Mouse (Mus musculus): ENCODE data around the gene Fitm2. TPM values are rescaled to one million over a fixed set of nuclear protein-coding genes. Genes with fewer than 3 reads are reported as not detected.
A peak's percentile ranks its signal among the peaks of the same experiment; 100 is the strongest.

The Fitm2 gene
- 10 to 100 TPM; 15.3 TPM for total RNA-seq (2021)

DNA sequence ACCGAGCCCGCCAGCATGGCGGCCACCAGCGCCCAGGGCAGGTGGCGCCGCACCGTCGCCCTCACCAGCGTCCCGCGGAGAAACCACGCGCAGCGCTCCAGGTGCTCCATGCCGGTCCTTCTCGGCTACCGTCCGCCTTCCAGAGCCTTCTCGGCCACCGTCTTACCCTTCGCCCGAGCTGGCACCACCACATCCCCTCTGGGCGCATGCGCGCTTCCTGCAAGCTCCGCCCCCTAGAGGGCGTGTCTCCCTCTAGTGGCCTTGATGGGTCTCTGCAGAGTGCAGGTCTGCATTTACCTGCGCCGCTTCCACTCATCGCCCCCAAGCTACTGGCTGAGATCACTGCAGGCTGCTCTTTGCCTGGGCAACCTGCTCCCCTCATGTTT lies at the start of gene Fitm2:
Gene Fitm2 (minus strand): TSS at position 164 of the 386 bp plus-strand sequence.
- intact Hi-C loops (cut with DNase I), result no loop called here

DNA sequence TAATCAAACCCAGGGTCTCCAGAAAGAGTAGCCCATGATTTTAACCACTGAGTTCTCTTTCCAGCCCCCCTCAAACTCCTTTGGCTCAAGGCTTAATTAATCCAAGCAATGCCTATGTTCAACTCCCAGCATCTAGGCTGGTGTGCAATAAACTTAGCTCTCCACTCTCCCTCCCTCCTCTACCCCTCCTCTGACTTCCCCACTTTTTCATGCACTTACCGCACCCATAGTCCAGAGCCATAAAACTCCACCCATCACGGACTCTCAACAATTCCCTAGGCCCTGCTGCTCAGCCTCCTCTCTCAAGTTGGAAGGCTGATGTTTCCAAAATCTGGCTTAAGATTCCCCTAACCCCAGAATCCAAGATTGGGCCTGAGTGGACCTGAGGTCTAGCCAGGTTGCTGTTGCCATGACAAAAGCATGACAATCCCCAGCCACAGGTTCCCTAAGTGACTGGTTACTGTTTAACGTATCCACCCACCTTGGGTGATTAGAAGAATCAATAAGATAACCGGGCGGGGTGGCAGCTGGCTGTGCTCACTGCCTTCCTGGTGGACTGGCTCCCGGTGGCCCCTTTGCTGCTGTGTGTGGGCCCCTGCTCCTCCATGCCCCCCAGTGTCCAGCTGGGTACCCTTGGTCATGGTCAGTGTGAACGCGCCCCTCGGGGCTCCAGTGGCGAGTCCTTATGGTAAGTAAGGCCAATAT lies 34.0 kb upstream of the Fitm2 start, which contains the start of gene Hnf4a:
Gene Hnf4a (plus strand): TSS at position 509 of the 705 bp plus-strand sequence.
- no peak for DNase-seq
- intact Hi-C loops (cut with DNase I), result no loop called here

More for the DNA sequence above, at the start of gene Fitm2:
- DNase-seq, result peak; percentile 96

DNA sequence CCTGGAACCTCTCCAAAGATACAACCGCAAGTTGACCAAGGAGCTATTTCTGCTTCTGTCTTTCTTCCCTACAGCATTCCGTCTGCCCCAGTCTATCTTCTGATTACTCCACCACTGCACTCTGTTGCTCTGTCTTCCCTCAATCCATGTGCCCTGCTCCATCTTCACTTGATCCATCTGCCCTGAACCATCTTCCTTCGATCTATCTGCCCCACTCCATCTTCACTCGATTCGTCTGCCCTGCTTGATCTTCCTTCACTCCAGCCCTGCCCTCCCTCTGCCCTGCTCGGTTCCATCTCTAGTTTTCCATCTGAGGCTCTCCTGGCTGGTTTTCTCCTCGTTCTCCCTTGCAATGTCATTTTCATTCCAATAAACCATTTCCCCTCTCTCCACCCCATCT lies 30.8 kb upstream of the Fitm2 start:
- intact Hi-C loops (cut with DNase I), result no loop called here
- DNase-seq, result no peak

DNA sequence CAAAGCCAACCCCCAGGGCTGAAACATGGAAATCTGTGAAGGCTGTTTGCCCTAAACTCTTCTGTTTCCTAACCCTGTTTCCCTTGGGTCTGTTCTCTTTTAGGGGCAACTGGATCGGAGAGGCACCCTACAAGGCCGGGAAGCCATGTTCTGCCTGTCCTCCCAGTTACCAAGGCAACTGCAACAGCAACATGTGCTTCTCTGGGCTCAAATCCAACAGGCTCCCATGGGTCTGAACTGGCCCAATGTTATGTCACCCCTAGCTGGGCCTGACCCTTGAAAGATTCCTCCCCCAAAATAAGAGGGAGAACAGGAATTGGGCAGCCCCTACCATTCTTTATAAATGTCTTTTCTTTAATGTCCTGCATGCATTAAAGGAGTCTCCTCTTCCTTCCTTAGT lies 29.8 kb upstream of the Fitm2 start:
- peak; percentile 63 for DNase-seq
- intact Hi-C loops (cut with DNase I), result no loop called here

DNA sequence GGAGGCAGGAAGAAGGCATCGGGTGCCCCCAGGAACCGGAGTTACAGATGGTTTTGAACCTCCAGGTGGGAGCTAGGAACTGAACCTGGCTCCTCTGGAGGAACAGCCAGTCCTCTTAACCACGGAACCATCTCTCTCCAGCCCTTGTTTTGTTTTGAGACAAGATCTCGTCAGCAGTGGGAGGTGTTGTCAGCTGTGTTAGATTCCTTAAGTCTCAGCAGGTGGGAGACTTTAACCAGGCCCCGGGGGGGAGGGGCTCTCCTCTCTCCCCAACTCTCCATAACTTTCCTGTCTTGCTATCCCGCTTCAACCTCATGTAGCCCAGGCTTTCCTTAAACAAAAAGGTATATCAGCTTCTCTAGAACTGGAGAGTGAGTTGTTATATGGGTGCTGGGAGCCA lies 22.0 kb upstream of the Fitm2 start:
- DNase-seq, result no peak
- intact Hi-C loops (cut with DNase I), result no loop called here

DNA sequence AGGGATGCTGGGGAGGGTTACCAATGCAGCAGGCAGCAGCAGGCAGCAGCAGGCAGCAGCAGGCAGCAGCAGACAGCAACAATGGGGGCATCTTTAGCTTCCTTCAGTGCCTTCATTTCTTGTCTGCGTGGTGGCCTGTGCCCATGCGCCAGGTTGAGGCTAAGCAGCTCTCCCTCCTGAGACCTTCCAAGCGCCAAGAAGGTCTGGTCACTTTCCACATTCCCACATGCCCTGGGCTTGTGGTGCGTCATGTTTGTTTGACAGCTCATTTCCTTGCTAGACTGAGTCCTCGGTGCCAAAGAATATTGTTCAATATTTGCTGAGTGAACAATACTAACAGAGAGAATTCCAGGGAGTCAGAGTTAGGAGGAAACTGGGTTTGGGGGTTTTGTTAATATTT lies 21.5 kb upstream of the Fitm2 start:
- peak; percentile 61 for DNase-seq
- intact Hi-C loops (cut with DNase I), result no loop called here

DNA sequence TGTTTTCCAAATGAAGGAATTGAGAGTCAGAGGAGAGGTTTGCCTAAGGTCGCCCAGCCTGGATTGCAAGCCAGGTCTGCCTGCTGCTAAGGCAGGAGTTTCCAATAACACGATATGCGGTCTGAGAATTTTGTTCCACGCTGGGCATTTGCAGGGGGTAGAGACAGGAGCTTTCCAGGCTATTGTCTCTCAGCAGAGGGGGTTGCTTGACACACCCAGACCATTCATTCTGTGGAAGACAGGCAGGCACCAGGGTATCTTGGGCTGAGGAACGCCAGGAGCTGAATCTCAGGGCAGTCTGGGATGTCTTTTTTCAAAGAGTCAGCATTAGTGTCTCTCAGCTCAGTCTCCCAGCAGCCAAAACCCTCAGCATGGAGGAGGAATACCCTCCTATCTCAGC lies 20.6 kb upstream of the Fitm2 start:
- no peak for DNase-seq
- intact Hi-C loops (cut with DNase I), result no loop called here

DNA sequence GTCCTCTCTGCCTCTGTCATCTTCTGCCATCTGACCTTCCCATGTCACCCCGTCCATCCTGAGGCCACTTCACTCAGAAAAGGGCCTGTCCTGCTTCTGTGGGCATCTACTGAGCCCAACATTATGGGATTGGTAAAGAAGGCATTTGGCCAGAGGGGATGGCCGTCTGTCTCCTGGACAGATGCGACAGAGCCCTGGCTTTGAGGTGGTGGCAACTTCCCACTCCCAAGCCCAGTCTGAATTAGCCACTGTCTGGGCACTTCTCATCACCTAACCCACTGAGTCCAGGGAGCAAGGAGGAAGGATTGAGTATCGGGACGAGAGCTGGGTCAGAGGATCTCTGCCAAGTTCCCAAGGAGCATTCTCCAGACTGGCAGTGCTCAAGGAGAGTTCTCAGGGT lies 19.6 kb upstream of the Fitm2 start, which contains the start of gene R3hdml:
Gene R3hdml (plus strand): TSS at position 301 of the 400 bp plus-strand sequence.
- DNase-seq, result no peak
- intact Hi-C loops (cut with DNase I), result no loop called here

DNA sequence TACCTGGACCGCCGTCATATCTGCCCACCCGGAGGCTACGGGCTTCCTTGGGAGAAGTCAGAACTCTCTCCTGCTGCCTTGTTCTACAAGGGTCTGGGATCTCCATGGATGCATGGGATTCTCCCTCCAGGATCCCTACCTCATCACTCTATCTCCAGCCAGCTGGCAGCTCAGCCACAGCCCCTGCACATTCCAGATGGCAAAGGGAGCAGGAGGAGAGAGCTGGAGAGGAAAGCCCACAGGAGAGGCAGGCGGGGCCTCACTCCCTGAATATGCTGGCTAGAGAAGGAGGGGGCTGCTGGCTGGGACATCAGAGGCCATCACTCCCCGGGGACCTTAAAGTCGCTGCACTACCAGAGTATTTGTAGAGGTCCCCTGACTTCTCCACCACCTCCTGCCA lies 18.9 kb upstream of the Fitm2 start:
- intact Hi-C loops (cut with DNase I), result no loop called here
- peak; percentile 56 for DNase-seq

DNA sequence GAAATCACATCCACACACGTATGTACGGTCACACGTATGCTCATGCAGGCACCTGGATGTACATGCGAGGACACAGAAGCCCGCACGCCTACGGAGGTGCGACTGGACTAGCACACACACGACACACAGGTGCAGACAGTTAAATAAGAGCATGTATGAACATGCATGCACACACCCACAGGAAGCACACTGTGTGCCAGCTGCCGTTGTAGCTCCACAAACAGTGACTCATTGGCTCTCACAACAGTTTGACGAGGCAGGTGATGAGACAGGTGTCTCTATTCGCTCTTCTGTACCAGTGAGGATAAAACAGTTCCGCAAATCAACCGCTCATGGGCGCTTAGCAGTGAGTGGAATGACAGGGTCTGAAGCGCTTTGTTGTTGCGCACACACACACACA lies 18.2 kb upstream of the Fitm2 start:
- no peak for DNase-seq

DNA sequence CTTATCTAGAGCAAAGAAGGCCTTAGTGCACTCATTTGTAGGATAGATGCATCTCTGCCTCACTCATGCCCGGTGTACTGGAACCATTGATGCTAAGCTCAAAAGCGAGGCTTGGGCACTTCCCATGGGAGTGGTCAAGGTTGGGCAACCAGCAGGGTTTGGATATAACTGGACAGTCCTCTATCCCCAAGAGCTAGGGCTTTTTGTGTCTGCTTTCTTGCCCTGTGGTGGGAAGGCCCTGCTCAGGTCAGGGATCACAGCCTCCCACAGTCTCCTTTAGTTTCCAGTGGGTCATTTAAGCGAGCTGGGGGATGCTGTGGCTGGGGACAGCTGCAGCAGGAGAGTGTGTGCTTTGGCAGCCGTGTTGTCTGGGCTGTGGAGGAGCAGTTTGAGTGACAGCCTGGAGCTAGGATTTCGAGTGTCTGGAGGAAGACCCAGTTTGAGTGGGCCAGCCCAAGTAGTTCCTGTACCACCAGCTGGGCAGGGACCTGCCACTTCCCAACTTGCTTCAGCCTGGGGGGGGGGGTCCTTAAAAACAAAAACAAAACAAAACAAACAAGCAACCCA lies 17.4 kb upstream of the Fitm2 start:
- intact Hi-C loops (cut with DNase I), result no loop called here
- no peak for DNase-seq

More for the DNA sequence above, 18.2 kb upstream of the Fitm2 start:
- intact Hi-C loops (cut with DNase I), result no loop called here

DNA sequence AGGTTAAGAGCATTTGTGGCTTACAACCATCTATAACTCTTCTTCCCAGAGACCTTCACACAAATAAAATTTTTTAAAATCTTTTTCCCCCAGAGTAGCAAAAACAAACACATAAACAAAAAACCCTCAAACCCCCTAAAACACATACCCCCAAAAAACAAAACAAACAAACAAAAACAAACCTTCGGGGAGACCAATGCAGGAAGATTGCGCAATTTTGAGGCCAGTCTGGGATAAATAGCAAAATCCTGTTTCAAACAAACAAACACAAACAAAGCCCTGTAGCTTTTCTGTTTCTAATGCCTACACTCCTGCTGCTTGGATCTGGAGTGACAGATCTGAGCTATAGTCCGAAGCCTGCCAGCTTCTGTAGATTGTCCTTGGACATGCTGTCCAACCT lies 14.9 kb upstream of the Fitm2 start:
- DNase-seq, result no peak
- intact Hi-C loops (cut with DNase I), result no loop called here

DNA sequence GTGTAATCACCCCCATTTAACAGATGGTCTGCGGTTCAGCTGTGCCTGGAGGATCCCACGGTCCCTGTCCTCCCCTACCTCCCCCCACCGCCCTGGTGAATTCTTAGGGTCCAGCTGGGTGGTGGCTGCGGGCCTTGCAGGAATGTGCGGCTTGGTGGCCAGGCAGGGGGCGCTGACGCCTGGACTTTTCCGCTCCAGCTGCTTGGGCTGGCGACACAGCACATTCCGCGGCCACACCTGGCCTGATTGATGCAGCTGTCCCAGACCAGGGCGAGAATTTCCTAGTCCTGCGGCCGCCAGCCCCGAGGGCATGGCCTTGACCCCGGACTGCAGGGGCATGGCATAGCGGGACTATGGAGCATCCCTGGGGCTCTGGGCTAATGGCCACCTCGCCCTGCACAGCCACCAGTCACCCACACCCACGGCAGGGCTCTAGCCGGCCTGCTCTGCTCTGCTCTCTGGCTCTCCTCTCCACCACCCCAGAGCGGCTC lies 9.2 kb upstream of the Fitm2 start:
- intact Hi-C loops (cut with DNase I), result no loop called here
- peak; percentile 20 for DNase-seq

DNA sequence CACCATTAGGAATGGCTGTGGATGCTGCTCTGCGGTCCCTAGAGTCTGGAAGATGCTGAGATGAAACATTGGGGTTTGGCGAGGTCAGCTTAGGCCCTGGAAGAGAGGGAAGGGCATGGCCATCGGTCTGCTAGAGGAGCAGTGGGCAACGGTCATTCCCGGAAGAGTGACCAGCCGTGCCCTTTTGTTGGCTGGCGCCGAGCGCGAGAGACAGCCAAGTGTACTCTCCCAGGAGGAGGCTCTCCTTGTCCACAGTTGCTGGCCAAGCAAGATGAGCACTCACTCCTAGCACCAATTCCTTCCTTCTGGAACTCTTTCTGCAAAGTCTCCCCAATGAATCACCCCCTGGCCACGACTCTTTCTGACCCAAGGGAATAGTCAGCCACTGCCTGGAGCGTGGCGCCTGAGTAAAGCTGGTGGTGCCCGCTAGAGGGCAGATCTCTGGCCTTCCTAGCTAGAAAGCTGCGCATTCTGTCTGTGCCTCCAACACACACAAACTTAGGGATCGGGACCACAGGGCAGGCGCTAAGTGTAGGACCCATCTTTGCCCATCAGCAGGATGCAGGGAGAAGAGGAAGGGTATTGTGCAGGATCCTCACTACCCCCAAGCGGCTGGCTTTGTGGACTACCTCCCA lies 7.9 kb upstream of the Fitm2 start:
- no peak for DNase-seq
- intact Hi-C loops (cut with DNase I), result no loop called here

DNA sequence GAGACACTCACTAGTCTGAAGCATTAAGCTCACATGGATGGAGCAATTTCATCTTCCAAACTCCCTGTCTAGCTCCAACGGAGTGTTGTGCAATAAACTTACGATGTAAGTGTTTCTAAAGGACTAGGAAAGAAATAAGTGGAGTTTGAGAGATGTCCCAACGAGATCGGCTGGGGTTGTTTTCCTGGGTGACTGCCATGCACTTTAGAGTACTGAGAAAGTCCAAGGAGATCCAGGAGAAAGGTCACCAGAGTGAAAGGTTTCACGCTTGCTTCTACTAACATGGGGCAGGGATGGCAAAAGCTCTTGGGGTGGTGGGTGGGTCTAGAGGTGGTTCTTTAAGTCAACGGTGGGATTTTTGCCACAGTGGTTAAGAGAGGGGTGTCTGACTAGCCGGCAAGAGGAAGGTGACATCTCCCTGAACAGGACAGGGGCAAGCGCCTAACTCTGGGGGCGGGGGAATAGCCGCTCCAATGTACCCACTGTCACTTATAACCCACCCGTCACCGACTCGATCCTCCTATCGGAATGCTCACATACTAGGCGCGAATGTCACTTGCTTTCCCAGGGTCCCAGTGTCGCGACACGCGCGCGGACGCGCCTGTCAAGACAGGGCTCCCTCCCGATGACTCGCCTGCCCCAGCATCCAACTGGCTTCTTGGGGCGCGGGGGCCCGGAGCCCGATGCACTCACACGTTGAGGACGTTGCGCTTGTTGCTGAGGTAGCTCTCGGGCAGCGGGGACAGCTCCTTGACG lies 541 bp downstream of the Fitm2 start:
- intact Hi-C loops (cut with DNase I), result no loop called here
- DNase-seq, result no peak

DNA sequence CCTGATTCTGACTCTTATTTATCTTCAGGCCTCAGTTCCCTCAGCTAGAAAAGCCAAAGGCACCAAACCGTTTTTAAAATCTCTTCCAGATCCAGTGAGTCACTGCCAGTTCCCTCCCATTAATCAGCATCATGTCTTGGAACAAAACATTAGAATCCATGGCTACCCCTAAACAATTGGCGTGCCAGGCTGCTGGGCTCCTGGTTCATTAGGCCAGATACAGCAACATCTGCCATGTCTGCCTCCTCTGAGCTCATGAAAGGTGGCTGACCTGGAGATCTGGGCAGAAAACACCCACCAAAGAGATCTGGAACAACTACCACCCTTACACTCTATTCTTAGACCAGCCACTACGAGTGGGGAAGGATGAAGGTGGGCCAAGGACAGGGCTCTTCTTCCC lies 1.3 kb downstream of the Fitm2 start:
- intact Hi-C loops (cut with DNase I), result no loop called here
- no peak for DNase-seq

DNA sequence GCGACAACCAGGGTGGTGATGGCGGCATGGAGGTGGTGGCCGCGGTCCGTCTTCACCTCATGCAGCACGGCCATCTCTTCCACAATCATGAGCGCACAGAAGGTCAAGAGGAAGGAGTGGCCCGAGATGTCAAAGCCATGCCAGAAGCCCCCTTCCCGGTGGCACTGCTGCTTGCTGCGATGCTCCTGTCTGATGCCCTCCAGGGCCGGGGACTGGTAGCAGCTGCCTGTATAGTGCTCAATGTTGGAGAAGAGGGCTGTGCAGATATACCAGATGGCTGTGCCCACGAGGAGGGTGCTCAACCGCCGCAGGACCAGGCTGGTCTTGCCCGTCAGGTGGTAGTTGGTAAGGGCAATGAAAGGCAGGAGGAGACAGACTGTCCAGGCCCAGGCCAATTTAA lies 2.7 kb downstream of the Fitm2 start:
- intact Hi-C loops (cut with DNase I), result no loop called here
- DNase-seq, result no peak

DNA sequence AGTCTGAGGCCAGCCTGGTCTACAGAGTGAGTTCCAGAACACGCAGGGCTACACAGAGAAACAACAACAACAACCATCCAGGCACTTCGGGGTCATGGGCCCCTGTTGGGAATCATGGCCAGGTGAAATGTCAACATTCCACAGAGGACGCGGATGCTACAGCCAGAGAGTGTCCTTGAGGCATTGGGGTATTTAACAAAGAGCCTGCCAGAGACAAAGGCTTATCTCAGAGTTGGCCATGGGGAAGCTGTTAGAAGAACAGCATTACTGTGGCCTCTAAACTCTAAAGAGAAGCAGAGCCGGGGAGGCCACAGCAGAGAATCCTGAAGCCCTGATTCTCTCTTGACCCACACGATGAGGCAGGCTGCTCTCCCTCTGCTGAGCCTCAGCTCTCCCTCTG lies 3.6 kb downstream of the Fitm2 start:
- no peak for DNase-seq
- intact Hi-C loops (cut with DNase I), result no loop called here

DNA sequence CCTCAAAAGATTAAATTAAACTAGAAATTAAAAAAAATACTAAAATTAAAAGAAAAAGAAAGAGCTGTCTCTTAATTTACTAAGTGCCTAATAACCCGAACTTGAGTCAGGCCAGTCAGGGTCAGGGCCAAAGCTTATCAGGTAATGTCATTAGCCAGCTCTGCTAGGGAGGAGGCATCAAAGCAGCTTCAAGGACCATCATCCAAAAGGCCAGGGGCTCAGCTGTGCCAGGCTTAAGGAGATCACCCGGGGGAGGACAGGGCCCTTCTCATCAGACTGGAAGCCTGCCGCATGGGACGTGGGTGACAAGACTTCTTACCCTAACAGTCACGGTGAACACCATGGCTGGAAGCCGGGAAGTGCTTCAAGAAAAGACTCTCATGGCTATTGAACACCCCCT lies 4.8 kb downstream of the Fitm2 start:
- intact Hi-C loops (cut with DNase I), result no loop called here
- no peak for DNase-seq

DNA sequence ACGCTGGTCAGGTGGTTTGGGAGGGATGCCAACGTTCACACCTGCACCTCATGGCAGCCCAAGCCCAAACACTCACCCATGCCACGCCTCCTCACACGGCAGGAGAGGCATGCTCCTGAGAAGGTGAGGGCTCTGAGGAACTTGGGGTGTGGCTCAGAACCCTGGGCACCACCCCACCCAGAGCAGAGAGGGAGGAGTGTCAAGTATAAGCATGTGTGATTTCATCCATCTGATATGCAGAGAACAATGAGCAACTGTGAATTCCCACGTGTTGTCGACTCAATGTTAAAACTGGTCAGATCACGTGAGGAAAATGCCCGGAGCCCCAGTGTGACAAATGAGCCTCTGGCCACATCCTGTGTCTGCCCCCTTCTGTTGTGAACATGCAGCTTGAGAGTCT lies 5.7 kb downstream of the Fitm2 start:
- no peak for DNase-seq
- intact Hi-C loops (cut with DNase I), result no loop called here

DNA sequence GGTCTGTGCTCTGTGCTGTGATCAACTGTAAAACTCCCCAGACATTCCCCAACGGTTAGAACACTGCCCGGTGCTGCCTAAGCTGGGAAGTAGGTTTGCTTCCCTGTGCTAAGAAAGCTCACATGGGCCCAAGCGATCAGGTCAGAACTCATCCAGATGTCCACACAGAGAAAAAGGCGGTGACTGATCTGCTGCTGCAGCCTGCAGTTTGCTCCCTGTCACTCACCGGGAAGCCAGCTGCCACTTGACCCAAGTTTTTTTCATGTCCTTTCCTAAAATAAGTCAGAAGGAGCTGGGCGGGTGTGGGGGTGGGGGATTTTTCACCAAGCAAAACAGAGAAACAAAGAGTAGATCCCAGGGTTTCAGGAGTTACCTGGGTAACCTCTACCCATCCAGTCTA lies 7.9 kb downstream of the Fitm2 start:
- DNase-seq, result no peak

More for the DNA sequence above, 7.9 kb downstream of the Fitm2 start:
- intact Hi-C loops (cut with DNase I), result no loop called here
